8 mouse cellular contexts compared by ENCODE assay signal in the genomic region with DNA sequence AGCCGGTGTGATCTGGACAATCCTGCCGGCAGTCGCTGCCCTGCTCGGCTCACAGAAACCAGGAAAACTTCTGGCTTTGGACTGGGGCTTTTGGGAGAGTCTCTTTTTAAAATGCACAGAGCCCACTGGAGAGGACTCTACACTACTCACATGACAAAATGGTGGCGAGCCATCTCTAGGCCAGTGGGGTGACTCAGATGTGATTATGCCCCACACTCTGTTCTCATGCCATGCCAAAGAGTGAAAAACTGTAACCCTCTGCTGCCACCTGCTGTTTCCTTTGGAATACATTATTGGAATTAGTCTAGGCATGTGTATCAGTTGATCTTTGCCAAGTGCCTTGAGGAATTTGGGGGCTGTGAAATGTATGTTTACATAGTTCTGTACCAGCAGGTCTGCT. TPM values are rescaled to one million over a fixed set of nuclear protein-coding genes. Genes with fewer than 3 reads are reported as not detected.
DNase-seq lines count a peak whose midpoint lies in the region; TF ChIP-seq lines count a peak whose summit lies in the region.

No protein-coding gene starts in this region.

- H3K4me3 ChIP-seq in gastrocnemius, adult 2 months = no peak overlapping the region; the same call in 1 of the 2 replicates

- intact Hi-C loops in gastrocnemius, adult 2 months (cut with DNase I) = loop anchor here (1.0 to 5.0 kb wide), 3 partner anchors 15 to 359 kb away; no protein-coding TSS in a partner anchor

- DNase-seq in gastrocnemius, adult 2 months = peak; percentile 59
- DNase-seq in gastrocnemius, postnatal 25 days = no peak
- peak; percentile 32 for DNase-seq in MEL-GATA-1-ER (ENCODE audit: extremely low read depth, low read depth)
- peak; percentile 79 for DNase-seq in cerebellum, adult 9-10 months
- DNase-seq in forelimb bud, embryonic 11.5 days (ENCODE audit: low read depth, low spot score) = peak; percentile 76
- DNase-seq in kidney, postnatal 10 days = peak; percentile 81
- DNase-seq in lung, postnatal 25 days (ENCODE audit: low spot score) = peak; percentile 77
- DNase-seq in right cerebral cortex, postnatal 14 days = peak; percentile 58

- peak overlapping the region; percentile 44 for H3K27ac ChIP-seq in gastrocnemius, adult 2 months

- peak; percentile 79 for TF ChIP-seq CTCF in gastrocnemius, adult 2 months (IDR thresholded peaks at IDR 0.05)

RNA-seq across cellular contexts. Expression of a gene that starts 17.9 kb away (rescaled TPM):
- total RNA-seq in gastrocnemius, adult 2 months (2021) = 1 to 10 TPM; 2.2 to 4.6 TPM
- 1 to 10 TPM; 3.1 to 3.4 TPM for total RNA-seq in gastrocnemius, postnatal 25 days (2021)

RNA-seq across cellular contexts. Expression of a gene that starts 30.6 kb away (rescaled TPM):
- total RNA-seq in gastrocnemius, adult 2 months (2021) = 10 to 100 TPM; 11.2 to 14.8 TPM
- 10 to 100 TPM; 11.2 to 12.4 TPM for total RNA-seq in gastrocnemius, postnatal 25 days (2021)
